Comparison of ENCODE assay signal across 11 mouse cellular contexts in the genomic region with DNA sequence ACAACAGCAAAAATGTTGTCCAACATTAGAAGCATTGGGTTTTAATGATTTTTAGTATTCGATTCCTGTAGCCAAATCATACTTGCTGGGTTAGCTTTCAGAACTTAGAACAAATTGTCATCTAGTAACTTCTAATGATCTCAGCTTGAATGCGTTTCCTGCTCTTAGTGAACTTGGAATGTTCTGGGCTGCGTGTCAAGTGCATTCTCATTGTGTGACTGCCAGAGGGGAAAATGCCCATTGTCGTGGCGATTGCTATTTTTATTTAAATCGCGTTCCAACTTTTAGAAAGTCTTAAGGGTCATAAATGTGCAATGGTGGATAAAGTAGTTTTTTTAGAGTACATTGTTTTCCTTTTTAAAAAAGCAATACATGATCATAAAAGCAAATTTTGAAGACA.
A peak's percentile ranks its signal among the peaks of the same experiment; 100 is the strongest.
DNase-seq lines count a peak whose midpoint lies in the region; ATAC-seq and TF ChIP-seq lines count a peak whose summit lies in the region.
"Had no signal": no experiment of that assay in that cellular context is flagged by ENCODE, and none has a peak within 500 bp of the region (broad histone marks: within the 10 kb centered on the region; RNA-seq: fewer than 3 reads in every experiment).

No protein-coding gene starts in this region.

- no peaks in the 10 kb centered on the region for H3K27me3 ChIP-seq in heart, adult 2 months (ENCODE audit: control insufficient read depth, insufficient read depth, low read length)
- no peaks in the 10 kb centered on the region for H3K27me3 ChIP-seq in heart, embryonic 12.5 days (replicated peaks)
- H3K27me3 ChIP-seq in forebrain, embryonic 16.5 days (replicated peaks; ENCODE audit: control insufficient read depth, insufficient read depth, low read length), result no peaks in the 10 kb centered on the region
- H3K27me3 ChIP-seq: forebrain, embryonic 13.5 days; limb, embryonic 12.5 days had no signal

- TF ChIP-seq CTCF in heart, adult 2 months (IDR thresholded peaks at IDR 0.05), result no peak

- WGBS in heart, adult 2 months, result 10% methylated on average over 7 of the region's 7 CpGs
- 65% methylated on average over 7 of the region's 7 CpGs for WGBS in heart, embryonic 12.5 days
- 32% methylated on average over 7 of the region's 7 CpGs for WGBS in forebrain, embryonic 16.5 days

- no peak for ATAC-seq in heart, embryonic 12.5 days (ENCODE audit: insufficient number of reproducible peaks, low FRiP score)
- ATAC-seq in forebrain, embryonic 16.5 days, result no peak
- ATAC-seq: forebrain, embryonic 13.5 days; inflammation-experienced regulatory T-cells, adult 6 months had no signal

- intact Hi-C loops in heart, adult 2 months (cut with DNase I), result loop anchor here (1.0 to 10.0 kb wide), 2 partner anchors 14 to 711 kb away; no protein-coding TSS in a partner anchor

- no peaks in the 10 kb centered on the region for H3K9me3 ChIP-seq in heart, embryonic 12.5 days (replicated peaks)
- no peaks in the 10 kb centered on the region for H3K9me3 ChIP-seq in forebrain, embryonic 16.5 days (ENCODE audit: control insufficient read depth, low read length)
- H3K9me3 ChIP-seq: forebrain, embryonic 13.5 days; limb, embryonic 12.5 days had no signal

- no peak overlapping the region for H3K9ac ChIP-seq in heart, adult 2 months (ENCODE audit: low read depth, low read length)
- H3K9ac ChIP-seq in heart, embryonic 12.5 days, result no peak overlapping the region
- no peak overlapping the region for H3K9ac ChIP-seq in forebrain, embryonic 16.5 days (replicated peaks; ENCODE audit: low read depth, low read length)
- H3K9ac ChIP-seq: forebrain, embryonic 13.5 days; limb, embryonic 12.5 days had no signal

- H3K4me2 ChIP-seq in heart, embryonic 12.5 days, result no peak overlapping the region
- no peak overlapping the region for H3K4me2 ChIP-seq in forebrain, embryonic 16.5 days (ENCODE audit: low read length)
- H3K4me2 ChIP-seq: forebrain, embryonic 13.5 days; limb, embryonic 12.5 days had no signal

- peak overlapping the region; percentile 72 for H3K27ac ChIP-seq in heart, adult 2 months
- no peak overlapping the region for H3K27ac ChIP-seq in heart, embryonic 12.5 days (ENCODE audit: poor library complexity, severe bottlenecking)
- no peak overlapping the region for H3K27ac ChIP-seq in forebrain, embryonic 16.5 days (ENCODE audit: low read length)
- H3K27ac ChIP-seq: forebrain, embryonic 13.5 days; limb, embryonic 12.5 days had no signal

- H3K79me2 ChIP-seq in heart, adult 2 months (replicated peaks; ENCODE audit: control insufficient read depth, insufficient read depth, low read length), result no peaks in the 10 kb centered on the region

- peaks cover 10% of the 10 kb centered on the region for H3K4me1 ChIP-seq in heart, adult 2 months (ENCODE audit: control insufficient read depth, insufficient read depth, low read length)
- H3K4me1 ChIP-seq in heart, embryonic 12.5 days (replicated peaks), result no peaks in the 10 kb centered on the region
- no peaks in the 10 kb centered on the region for H3K4me1 ChIP-seq in forebrain, embryonic 16.5 days (replicated peaks; ENCODE audit: control insufficient read depth, insufficient read depth, low read length)
- H3K4me1 ChIP-seq: forebrain, embryonic 13.5 days had no signal

- peak; percentile 69 to 79 for DNase-seq in heart, adult 2 months
- DNase-seq in adrenal gland, postnatal 25 days, result peak; percentile 2
- DNase-seq in heart, adult 8-10 months (ENCODE audit: low spot score), result peak; percentile 91
- DNase-seq in kidney, postnatal 4 days, result peak; percentile 35 to 36
- no peak for DNase-seq in cerebellum, postnatal 10 days
- DNase-seq in left cerebral cortex, adult 9 months (ENCODE audit: low spot score in 2 of 2), result no peak

- peak; percentile 33; the same call in 1 of the 2 replicates for TF ChIP-seq POLR2A in heart, adult 2 months (IDR thresholded peaks at IDR 0.05; ENCODE audit: insufficient read depth, low read depth, low read length)

- H3K4me3 ChIP-seq in heart, adult 2 months, result no peak overlapping the region
- no peak overlapping the region for H3K4me3 ChIP-seq in heart, embryonic 12.5 days
- H3K4me3 ChIP-seq in forebrain, embryonic 16.5 days (replicated peaks; ENCODE audit: low read length), result no peak overlapping the region
- H3K4me3 ChIP-seq: forebrain, embryonic 13.5 days; limb, embryonic 12.5 days had no signal

- H3K36me3 ChIP-seq in heart, adult 2 months (ENCODE audit: control insufficient read depth, insufficient read depth, low read length), result peaks cover 9% of the 10 kb centered on the region
- H3K36me3 ChIP-seq in heart, embryonic 12.5 days, result no peaks in the 10 kb centered on the region
- H3K36me3 ChIP-seq in forebrain, embryonic 16.5 days (ENCODE audit: control insufficient read depth, insufficient read depth), result no peaks in the 10 kb centered on the region
- H3K36me3 ChIP-seq: limb, embryonic 12.5 days had no signal

- peak; percentile 92 for TF ChIP-seq EP300 in heart, adult 2 months (IDR thresholded peaks at IDR 0.05; ENCODE audit: insufficient read depth, low read depth, low read length)

Comparison
In these comparisons a context has a peak if more than half of its experiments do, and no peak if none do; other contexts are left out.
1. DNase-seq: peak in heart, adult 2 months (2 of 2), adrenal gland, postnatal 25 days (single experiment), heart, adult 8-10 months (single experiment) and kidney, postnatal 4 days (2 of 2); none in cerebellum, postnatal 10 days (0 of 2) and left cerebral cortex, adult 9 months (0 of 2).